Mouse (Mus musculus) intestine, embryonic 15.5 days (tissue): Measurements from ENCODE around the gene Smurf2. TPM values are rescaled to one million over a fixed set of nuclear protein-coding genes. Genes with fewer than 3 reads are reported as not detected.

Experiments
- ATAC-seq: fragments of 200-750 bp; cut with Nextera tagmentation; 2 replicates; pipeline ENCODE4 v1.8.0; 2017; ENCODE audit warnings: moderate TSS enrichment, moderate library complexity
- H3K27ac ChIP-seq: fragments of 300-500 bp; sonication (generic); 2 replicates; pipeline ENCODE4 v1.5.1; 2015; ENCODE audit warnings: mild to moderate bottlenecking, inconsistent platforms
- H3K27me3 ChIP-seq: fragments of 300-500 bp; sonication (generic); replicated peaks from 2 replicates; pipeline ENCODE4 v1.6.1; 2015; ENCODE audit warnings: inconsistent platforms
- H3K36me3 ChIP-seq: fragments of 300-500 bp; sonication (generic); 2 replicates; pipeline ENCODE4 v1.6.1; 2015; ENCODE audit warnings: inconsistent platforms
- H3K4me1 ChIP-seq: fragments of 300-500 bp; sonication (generic); replicated peaks from 2 replicates; pipeline ENCODE4 v1.6.1; 2015; ENCODE audit warnings: inconsistent platforms
- H3K4me2 ChIP-seq: fragments of 300-500 bp; sonication (generic); replicated peaks from 2 replicates; pipeline ENCODE4 v1.6.1; 2015; ENCODE audit warnings: mild to moderate bottlenecking, inconsistent platforms
- H3K4me3 ChIP-seq: fragments of 300-500 bp; sonication (generic); replicated peaks from 2 replicates; pipeline ENCODE4 v1.5.1; 2015; ENCODE audit warnings: inconsistent platforms
- H3K9ac ChIP-seq: fragments of 300-500 bp; sonication (generic); 2 replicates; pipeline ENCODE4 v1.6.1; 2015; ENCODE audit warnings: inconsistent platforms
- H3K9me3 ChIP-seq: fragments of 300-500 bp; sonication (generic); 2 replicates; pipeline ENCODE4 v1.6.1; 2016; ENCODE audit warnings: inconsistent platforms
- WGBS: fragments of 180-500 bp; shearing (Covaris S2); methylation state at CpG from one replicate; pipeline ENCODE4 v1.1.7; 2015; 5-methylcytosine and 5-hydroxymethylcytosine counted together
- polyA plus RNA-seq: library from polyadenylated mRNA; unstranded; fragments of >200 nt; fragmentation: Nextera tagmentation; extraction: Ambion mirVana; gene quantifications from 2 replicates; pipeline ENCODE4 v1.2.1, GENCODE M21; 2015

Smurf2 gene
- polyA plus RNA-seq, 1 experiment from 2014 or later, result 11.3 TPM

DNA sequence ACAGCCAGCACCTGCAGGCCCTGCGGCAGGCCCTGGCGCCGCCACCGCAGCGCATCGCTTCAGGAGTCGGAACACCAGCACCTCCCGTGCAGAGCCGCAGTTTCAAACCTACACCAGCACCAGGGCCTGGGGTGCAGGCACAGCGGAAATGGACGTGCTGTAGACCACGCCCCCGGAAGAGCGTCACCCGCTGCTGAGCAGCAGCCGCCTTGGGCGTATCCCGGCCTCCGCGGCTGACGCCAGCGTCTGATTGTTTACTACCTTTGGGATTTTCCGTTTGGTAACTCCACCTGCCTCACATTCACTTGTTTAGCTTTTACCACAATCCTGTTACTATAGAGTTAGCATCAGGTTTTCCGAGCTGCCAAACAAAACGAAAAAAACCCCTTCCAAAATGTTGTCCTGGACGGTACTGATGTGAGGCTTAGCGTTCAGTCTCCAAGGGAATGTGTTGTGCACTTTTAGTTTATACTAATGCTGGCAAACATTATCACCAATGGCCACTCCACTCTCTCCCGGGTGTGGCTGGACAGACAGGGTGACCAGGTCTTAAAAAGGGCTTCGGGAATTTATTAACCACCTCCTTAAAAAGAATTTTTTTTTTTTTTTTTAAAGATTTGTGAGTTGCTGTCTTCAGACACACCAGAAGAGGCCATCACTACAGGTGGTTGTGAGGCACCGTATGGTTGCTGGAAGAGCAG, 141.0 kb downstream of the Smurf2 start, which contains the start of gene Polg2:
Polg2 (minus strand) TSS at position 150 of the 701 bp plus-strand sequence.
- H3K36me3 ChIP-seq, result peaks cover 22% of the 10 kb centered on the region
- peak within 1 kb of the TSS; percentile 99 for H3K27ac ChIP-seq
- H3K9ac ChIP-seq, result peak within 1 kb of the TSS; percentile 93
- peak within 1 kb of the TSS; percentile 92 for H3K4me3 ChIP-seq
- peak within 1 kb of the TSS; percentile 70 for H3K4me2 ChIP-seq
- H3K4me1 ChIP-seq, result 0 out of 2 replicates have a peak, but pooled peaks cover 12% of the 10 kb centered on the region
- 2% methylated on average over 30 of the region's 30 CpGs for WGBS
- H3K9me3 ChIP-seq, result no peaks in the 10 kb centered on the region
- no peaks in the 10 kb centered on the region for H3K27me3 ChIP-seq
- peak; percentile 98 for ATAC-seq

GRCm38 (mm10) chr11:106778589-106779387, 141.7 kb downstream of the Smurf2 start:
- 0 out of 2 replicates have a peak, but pooled peaks cover 12% of the 10 kb centered on the region for H3K4me1 ChIP-seq

GRCm38 (mm10) chr11:106778132-106778531, 142.4 kb downstream of the Smurf2 start:
- peak overlapping the region; percentile 70 for H3K4me2 ChIP-seq
- 0 out of 2 replicates have a peak overlapping the region, but pooled peaks have one; percentile 45 for H3K27ac ChIP-seq
- no peak for ATAC-seq
- no peak overlapping the region for H3K9ac ChIP-seq
- H3K4me3 ChIP-seq, result 0 out of 2 replicates have a peak overlapping the region, but pooled peaks have one; percentile 92
- 0 out of 2 replicates have a peak, but pooled peaks cover 12% of the 10 kb centered on the region for H3K4me1 ChIP-seq
- no peaks in the 10 kb centered on the region for H3K9me3 ChIP-seq
- peaks cover 30% of the 10 kb centered on the region for H3K36me3 ChIP-seq
- no peaks in the 10 kb centered on the region for H3K27me3 ChIP-seq
- WGBS, result 82% methylated on average over 7 of the region's 7 CpGs

More at GRCm38 (mm10) chr11:106778589-106779387, 141.7 kb downstream of the Smurf2 start:
- under 1% methylated on average over 39 of the region's 39 CpGs for WGBS
- Histone ChIP-seq H3K36me3 (peaks cover 29% of the 10 kb centered on the region), H3K4me3 (peak overlapping the region; percentile 92), H3K9ac (peak overlapping the region; percentile 93), H3K9me3 (no peaks in the 10 kb centered on the region), H3K4me2 (peak overlapping the region; percentile 70), H3K27me3 (no peaks in the 10 kb centered on the region), H3K27ac (peak overlapping the region; percentile 99)
- peak; percentile 79 for ATAC-seq

DNA sequence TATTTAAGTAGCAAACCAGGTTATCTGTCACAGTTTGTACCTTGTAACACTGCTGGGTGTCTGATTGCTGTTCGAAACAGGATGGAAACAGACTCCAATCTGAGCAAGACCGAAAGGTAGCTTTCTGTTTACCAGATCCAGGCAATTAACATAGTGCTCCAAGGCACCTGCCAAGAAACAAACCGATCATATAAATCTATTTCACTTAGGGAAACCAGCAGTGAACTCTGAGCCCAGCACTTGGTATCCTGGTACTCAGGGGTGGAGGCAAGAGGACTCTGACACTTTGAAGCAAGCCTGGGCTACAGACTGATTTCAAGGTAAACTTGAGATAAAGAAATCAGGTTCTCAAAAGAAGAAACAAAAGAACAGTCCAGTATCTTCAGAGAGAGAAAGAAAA, 143.1 kb downstream of the Smurf2 start:
- H3K9ac ChIP-seq, result no peak overlapping the region

DNA sequence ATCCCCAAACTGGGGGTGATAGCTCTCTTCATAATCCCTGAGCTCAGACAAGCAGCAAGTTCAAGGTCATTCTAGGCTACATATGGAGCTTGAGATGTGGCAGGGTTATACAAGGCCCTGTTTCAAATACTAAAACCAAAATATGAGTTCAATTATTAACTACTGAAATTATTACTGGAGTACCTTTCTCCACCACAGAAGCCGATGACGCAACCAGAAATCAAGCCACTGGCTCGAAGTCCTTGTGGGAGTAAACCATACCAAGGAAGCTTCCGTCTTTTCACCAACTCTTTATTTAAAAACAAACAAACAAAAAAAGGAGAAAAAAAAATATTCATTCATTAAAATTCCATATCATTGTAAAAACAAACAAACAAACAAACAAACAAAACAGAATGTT, 143.6 kb downstream of the Smurf2 start:
- Histone ChIP-seq H3K27me3 (no peaks in the 10 kb centered on the region), H3K4me3 (no peak overlapping the region), H3K36me3 (peaks cover 31% of the 10 kb centered on the region), H3K9ac (no peak overlapping the region), H3K27ac (no peak overlapping the region), H3K4me2 (no peak overlapping the region), H3K4me1 (0 out of 2 replicates have a peak, but pooled peaks cover 12% of the 10 kb centered on the region), H3K9me3 (no peaks in the 10 kb centered on the region)
- 63% methylated on average over 4 of the region's 4 CpGs for WGBS
- peak; percentile 27; the same call in 1 of the 2 replicates for ATAC-seq

More for the DNA sequence above, 143.1 kb downstream of the Smurf2 start:
- no peaks in the 10 kb centered on the region for H3K27me3 ChIP-seq
- H3K27ac ChIP-seq, result peak overlapping the region; percentile 45; the same call in 1 of the 2 replicates
- peak; percentile 55 for ATAC-seq
- no peaks in the 10 kb centered on the region for H3K9me3 ChIP-seq
- 0 out of 2 replicates have a peak, but pooled peaks cover 12% of the 10 kb centered on the region for H3K4me1 ChIP-seq
- 77% methylated on average over 3 of the region's 3 CpGs for WGBS
- peaks cover 30% of the 10 kb centered on the region for H3K36me3 ChIP-seq
- H3K4me2 ChIP-seq, result peak overlapping the region; percentile 20; the same call in 1 of the 2 replicates
- no peak overlapping the region for H3K4me3 ChIP-seq

GRCm38 (mm10) chr11:106773061-106773460, 147.5 kb downstream of the Smurf2 start:
- 94% methylated on average over 9 of the region's 9 CpGs for WGBS
- H3K9ac ChIP-seq, result no peak overlapping the region
- 0 out of 2 replicates have a peak, but pooled peaks cover 9% of the 10 kb centered on the region for H3K4me1 ChIP-seq
- H3K9me3 ChIP-seq, result no peaks in the 10 kb centered on the region
- H3K27ac ChIP-seq, result no peak overlapping the region
- H3K27me3 ChIP-seq, result no peaks in the 10 kb centered on the region
- H3K4me3 ChIP-seq, result no peak overlapping the region
- peaks cover 44% of the 10 kb centered on the region for H3K36me3 ChIP-seq
- no peak for ATAC-seq
- no peak overlapping the region for H3K4me2 ChIP-seq

- H3K4me2 ChIP-seq, result no peak overlapping the region
- no peak for ATAC-seq
- no peaks in the 10 kb centered on the region for H3K9me3 ChIP-seq
- 89% methylated on average over 9 of the region's 9 CpGs for WGBS
- peaks cover 51% of the 10 kb centered on the region for H3K36me3 ChIP-seq
- no peak overlapping the region for H3K9ac ChIP-seq
- H3K4me1 ChIP-seq, result no peaks in the 10 kb centered on the region
- H3K27me3 ChIP-seq, result no peaks in the 10 kb centered on the region
- H3K4me3 ChIP-seq, result no peak overlapping the region
- H3K27ac ChIP-seq, result no peak overlapping the region
Observed at GRCm38 (mm10) chr11:106770195-106770974, 150.1 kb downstream of the Smurf2 start.

Other genes starting within 250 kb of the Smurf2 start
- gene Pecam1, start 170.1 kb downstream of the Smurf2 start, polyA plus RNA-seq, result 46.5 and 49.3 TPM in 2 replicates
- gene Milr1, start 169.5 kb downstream of the Smurf2 start, polyA plus RNA-seq, result 2.0 TPM in 2 replicates
- 11.7 and 11.9 TPM in 2 replicates for gene Polg2, start 141.2 kb downstream of the Smurf2 start, polyA plus RNA-seq
- 257 and 283 TPM in 2 replicates for gene Ddx5, start 131.5 kb downstream of the Smurf2 start, polyA plus RNA-seq
- 14.6 and 16.3 TPM in 2 replicates for gene Cep95, start 131.5 kb downstream of the Smurf2 start, polyA plus RNA-seq
- 357 and 384 TPM in 2 replicates for gene Kpna2, start 78.8 kb upstream of the Smurf2 start, polyA plus RNA-seq
- gene 1810010H24Rik, start 105.0 kb upstream of the Smurf2 start, polyA plus RNA-seq, result 2.6 and 3.0 TPM in 2 replicates
- gene Bptf, start 211.4 kb upstream of the Smurf2 start, polyA plus RNA-seq, result 21.6 and 26.4 TPM in 2 replicates